Mouse (Mus musculus) kidney, postnatal 0 days (tissue): ENCODE measurements at regions not wholly inside any gene's neighbourhood (a gene's known extent, or its start where the extent isn't known, plus 50 kb on each side); places are given as distances from the start of the nearest gene placed in this dataset.

Experiments used
- ATAC-seq: fragments of 200-750 bp; cut with Nextera tagmentation; replicated peaks from 2 replicates; pipeline ENCODE4 v1.8.0; 2017; ENCODE audit warnings: low read depth, moderate number of reproducible peaks, moderate TSS enrichment, moderate library complexity; ENCODE audit not compliant: low FRiP score
- DNase-seq: peaks from one replicate; pipeline ENCODE4 v3.0.0-alpha.2; 2016; ENCODE audit warnings: low spot score
- H3K27ac ChIP-seq: fragments of 300-500 bp; sonication (generic); 2 replicates; pipeline ENCODE4 v1.5.1; 2014; ENCODE audit warnings: mild to moderate bottlenecking
- H3K27me3 ChIP-seq: fragments of 300-500 bp; sonication (generic); 2 replicates; pipeline ENCODE4 v1.6.1; 2014; ENCODE audit warnings: low read length, mixed read lengths; ENCODE audit not compliant: insufficient read depth
- H3K36me3 ChIP-seq: fragments of 300-500 bp; sonication (generic); 2 replicates; pipeline ENCODE4 v1.6.1; 2014; ENCODE audit warnings: low read length, mixed read lengths; ENCODE audit not compliant: insufficient read depth
- H3K4me1 ChIP-seq: fragments of 300-500 bp; sonication (generic); replicated peaks from 2 replicates; pipeline ENCODE4 v1.6.1; 2014; ENCODE audit warnings: antibody characterized with exemption, low read length, mixed read lengths; ENCODE audit not compliant: insufficient read depth
- H3K4me2 ChIP-seq: fragments of 300-500 bp; sonication (generic); 2 replicates; pipeline ENCODE4 v1.6.1; 2014; ENCODE audit warnings: mild to moderate bottlenecking, low read length, moderate library complexity, mixed read lengths
- H3K4me3 ChIP-seq: fragments of 300-500 bp; sonication (generic); replicated peaks from 2 replicates; pipeline ENCODE4 v1.5.1; 2014; ENCODE audit warnings: low read depth, low read length
- H3K9ac ChIP-seq: fragments of 300-500 bp; sonication (generic); 2 replicates; pipeline ENCODE4 v1.6.1; 2014; ENCODE audit warnings: low read depth, low read length
- H3K9me3 ChIP-seq: fragments of 300-500 bp; sonication (generic); replicated peaks from 2 replicates; pipeline ENCODE4 v1.6.1; 2016; ENCODE audit warnings: low read length, inconsistent platforms, mixed read lengths
- CTCF ChIP-seq: IDR thresholded peaks from 2 replicates; pipeline ENCODE4 v1.5.1; 2016; ENCODE audit warnings: antibody characterized with exemption, low read depth, mild to moderate bottlenecking, moderate library complexity
- WGBS: fragments of 180-500 bp; shearing (Covaris S2); extraction: QIAGEN DNeasy Blood & Tissue Kit; methylation state at CpG from one replicate; pipeline ENCODE4 v1.1.7; 2014; 5-methylcytosine and 5-hydroxymethylcytosine counted together

DNA sequence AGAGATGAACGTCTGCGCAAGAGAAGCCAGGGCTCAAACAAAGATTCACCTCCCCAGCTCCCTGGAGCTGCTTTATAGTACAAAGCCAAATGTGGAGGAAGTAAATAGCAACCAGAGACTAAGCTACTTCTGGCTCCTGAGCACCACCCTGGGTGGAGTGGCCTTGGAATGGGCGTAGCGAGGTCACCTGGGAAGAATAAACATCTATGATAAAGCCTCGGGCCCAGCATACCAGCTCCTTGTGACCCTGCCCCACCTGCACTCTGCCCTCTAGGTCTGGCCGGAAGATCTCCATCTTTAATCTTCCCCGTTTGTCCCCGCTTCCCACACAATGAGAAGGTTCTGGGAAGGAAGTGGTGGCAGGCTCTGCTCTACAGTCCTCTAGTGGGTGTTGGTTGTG is 61.0 kb upstream of the Ptpn3 start:
- ATAC-seq: no peak
- WGBS: 80% methylated on average over 8 of the region's 8 CpGs

DNA sequence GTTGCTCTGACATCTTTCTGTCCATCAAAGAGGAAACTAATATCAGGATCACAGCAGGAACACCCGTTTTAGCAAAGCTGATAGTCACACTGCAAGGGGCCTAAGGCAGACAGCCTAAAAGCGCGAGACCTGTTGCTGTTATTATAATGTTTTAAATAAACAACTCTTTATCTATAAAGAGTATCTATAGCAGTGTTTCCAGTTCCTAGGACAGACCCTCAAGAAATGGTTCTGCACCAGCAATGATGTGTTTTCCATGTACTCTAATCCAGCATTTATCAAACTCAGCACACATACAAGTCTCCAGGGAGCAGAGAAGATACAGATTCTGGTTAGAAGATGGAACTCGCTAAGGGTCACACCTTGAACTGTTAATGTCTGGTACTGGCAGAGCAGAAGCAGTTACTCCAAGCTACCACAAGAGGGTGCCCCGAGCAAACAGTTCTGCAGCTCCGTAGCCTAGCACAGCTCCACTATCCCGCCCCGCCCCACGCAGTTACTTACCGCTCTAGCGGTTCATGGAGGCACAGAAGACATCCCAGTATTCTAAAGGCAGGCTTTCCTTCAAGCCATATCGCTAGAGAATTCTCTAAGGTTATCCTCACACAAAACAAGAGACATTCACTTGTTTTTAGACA is 64.2 kb upstream of the Palm2 start:
- Histone ChIP-seq H3K4me1 (no peaks in the 10 kb centered on the region), H3K9me3 (no peaks in the 10 kb centered on the region), H3K36me3 (no peaks in the 10 kb centered on the region), H3K4me3 (no peak overlapping the region), H3K27me3 (no peaks in the 10 kb centered on the region), H3K4me2 (no peak overlapping the region), H3K9ac (no peak overlapping the region), H3K27ac (no peak overlapping the region)
- peak; percentile 90 for TF ChIP-seq CTCF
- WGBS: 16% methylated on average over 12 of the region's 12 CpGs
- peak; percentile 61; the same call in 1 of the 2 replicates for ATAC-seq
- DNase-seq: peak; percentile 95

More for the DNA sequence above, 61.0 kb upstream of the Ptpn3 start:
- Histone ChIP-seq H3K4me3 (no peak overlapping the region), H3K4me2 (no peak overlapping the region), H3K9me3 (no peaks in the 10 kb centered on the region), H3K27me3 (no peaks in the 10 kb centered on the region), H3K27ac (no peak overlapping the region), H3K9ac (no peak overlapping the region), H3K4me1 (no peaks in the 10 kb centered on the region), H3K36me3 (no peaks in the 10 kb centered on the region)
- DNase-seq: no peak
- TF ChIP-seq CTCF: no peak

DNA sequence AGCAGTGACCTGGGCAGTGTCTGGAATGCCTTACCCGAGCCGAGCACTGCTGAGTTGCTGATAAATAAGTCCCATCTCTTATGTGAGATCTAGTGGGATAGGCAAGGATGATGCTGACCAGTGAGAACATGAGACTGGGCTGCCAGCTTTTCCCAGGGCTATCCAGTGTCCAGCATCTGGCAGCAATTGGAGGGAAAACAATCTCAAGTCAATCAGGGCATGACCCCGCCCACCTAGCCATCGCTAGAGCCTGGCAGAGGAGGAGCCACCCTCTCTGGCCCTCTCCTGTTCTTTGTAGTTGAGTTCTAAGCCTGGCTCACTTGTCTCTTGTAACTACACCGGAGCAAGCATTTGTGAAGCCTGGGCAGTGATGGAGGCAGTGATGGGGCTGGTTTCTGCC is 56.2 kb upstream of the Palm2 start:
- H3K36me3 ChIP-seq: no peaks in the 10 kb centered on the region
- no peak overlapping the region for H3K4me3 ChIP-seq
- WGBS: 29% methylated on average over 5 of the region's 5 CpGs
- H3K27ac ChIP-seq: no peak overlapping the region
- DNase-seq (peak; percentile 56), ATAC-seq (peak; percentile 68; the same call in 1 of the 2 replicates)
- H3K9ac ChIP-seq: no peak overlapping the region
- H3K4me1 ChIP-seq: no peaks in the 10 kb centered on the region
- H3K4me2 ChIP-seq: no peak overlapping the region
- no peaks in the 10 kb centered on the region for H3K9me3 ChIP-seq
- no peaks in the 10 kb centered on the region for H3K27me3 ChIP-seq
- no peak for TF ChIP-seq CTCF

DNA sequence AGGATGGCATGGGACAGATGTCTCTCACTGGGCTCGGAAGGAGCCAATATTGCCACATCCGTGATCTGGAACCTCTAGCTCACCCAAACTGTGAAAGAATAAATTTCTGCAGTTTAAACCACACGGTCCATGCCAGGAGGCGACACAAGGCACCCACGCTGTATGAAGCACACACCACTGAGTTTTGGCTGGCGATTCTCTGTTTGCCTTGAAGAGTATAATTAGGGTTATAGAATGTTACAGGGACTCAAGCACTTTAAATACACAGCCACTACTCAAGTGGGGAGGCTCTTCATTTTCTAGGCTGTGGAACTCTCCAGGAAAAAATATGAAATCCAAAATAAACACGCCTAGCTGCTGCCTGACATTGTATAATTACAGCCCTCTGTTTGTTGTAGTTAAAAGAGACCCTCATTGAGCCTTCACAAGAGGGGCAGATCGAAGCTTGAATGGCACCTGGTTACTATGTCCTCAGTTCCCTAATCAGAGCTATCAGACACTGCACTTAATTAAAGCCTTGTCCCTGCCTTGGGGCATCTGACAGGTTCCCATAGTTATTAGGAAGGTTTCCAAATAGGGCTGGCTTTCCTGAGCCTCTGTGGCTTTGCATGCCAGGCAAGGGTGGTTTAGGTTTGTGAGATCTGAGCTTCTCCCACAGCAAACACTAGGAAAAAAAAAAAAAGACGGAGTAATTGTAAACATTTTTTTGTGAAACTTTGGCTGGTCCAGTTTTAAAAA is 53.8 kb upstream of the Palm2 start:
- Histone ChIP-seq H3K27ac (no peak overlapping the region), H3K9ac (no peak overlapping the region), H3K4me2 (no peak overlapping the region), H3K4me1 (no peaks in the 10 kb centered on the region), H3K9me3 (no peaks in the 10 kb centered on the region), H3K27me3 (no peaks in the 10 kb centered on the region), H3K4me3 (no peak overlapping the region), H3K36me3 (no peaks in the 10 kb centered on the region)
- ATAC-seq (no peak), DNase-seq (no peak)
- TF ChIP-seq CTCF: no peak
- 79% methylated on average over 9 of the region's 9 CpGs for WGBS

DNA sequence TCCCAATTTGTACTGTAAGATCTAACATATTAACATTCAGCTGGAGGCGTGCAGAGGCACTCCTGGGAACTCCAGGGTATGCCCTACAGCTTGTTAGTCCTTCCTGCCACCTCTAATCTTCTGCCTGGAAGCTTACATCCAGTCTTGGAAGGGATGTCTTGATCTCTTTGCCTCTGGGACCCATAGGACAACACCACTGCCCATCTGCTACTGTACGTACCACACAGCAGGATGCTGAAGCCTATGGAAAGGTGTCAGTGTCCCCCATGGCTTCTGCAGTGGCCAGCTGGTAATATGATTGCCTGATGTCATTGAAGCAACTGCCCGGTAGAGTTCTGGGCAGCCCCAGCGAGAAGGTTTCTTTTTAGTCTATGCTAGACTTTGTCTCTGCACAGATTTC is 52.7 kb upstream of the Palm2 start:
- 82% methylated on average over 4 of the region's 4 CpGs for WGBS
- Histone ChIP-seq H3K9me3 (no peaks in the 10 kb centered on the region), H3K9ac (no peak overlapping the region), H3K4me2 (no peak overlapping the region), H3K4me1 (no peaks in the 10 kb centered on the region), H3K27me3 (no peaks in the 10 kb centered on the region), H3K36me3 (no peaks in the 10 kb centered on the region), H3K4me3 (no peak overlapping the region), H3K27ac (no peak overlapping the region)
- TF ChIP-seq CTCF: no peak
- DNase-seq (no peak), ATAC-seq (no peak)
